Mouse (Mus musculus) heart, embryonic 16.5 days (tissue): ENCODE measurements around the gene Iqcd. TPM values are rescaled to one million over a fixed set of nuclear protein-coding genes. Genes with fewer than 3 reads are reported as not detected.

Source experiments
- ATAC-seq: fragments of 200-750 bp; cut with Nextera tagmentation; replicated peaks from 2 replicates; pipeline ENCODE4 v1.8.0; 2017; ENCODE audit warnings: moderate number of reproducible peaks; ENCODE audit not compliant: insufficient read depth, low FRiP score; ENCODE audit errors: extremely low read depth
- H3K27ac ChIP-seq: fragments of 300-500 bp; sonication (generic); 2 replicates; pipeline ENCODE4 v1.5.1; 2014; ENCODE audit warnings: mild to moderate bottlenecking, low read length, control low read depth, moderate library complexity
- H3K27me3 ChIP-seq: fragments of 300-500 bp; sonication (generic); 2 replicates; pipeline ENCODE4 v1.6.1; 2014; ENCODE audit warnings: low read length, mixed read lengths; ENCODE audit not compliant: control insufficient read depth, insufficient read depth
- H3K36me3 ChIP-seq: fragments of 300-500 bp; sonication (generic); 2 replicates; pipeline ENCODE4 v1.6.1; 2014; ENCODE audit not compliant: control insufficient read depth, insufficient read depth
- H3K4me1 ChIP-seq: fragments of 300-500 bp; sonication (generic); 2 replicates; pipeline ENCODE4 v1.6.1; 2014; ENCODE audit warnings: low read length, mixed read lengths; ENCODE audit not compliant: control insufficient read depth, insufficient read depth
- H3K4me2 ChIP-seq: fragments of 300-500 bp; sonication (generic); 2 replicates; pipeline ENCODE4 v1.6.1; 2014; ENCODE audit warnings: low read depth, mild to moderate bottlenecking, control low read depth, low read length
- H3K4me3 ChIP-seq: fragments of 300-500 bp; sonication (generic); 2 replicates; pipeline ENCODE4 v1.5.1; 2014; ENCODE audit warnings: mild to moderate bottlenecking, control low read depth, low read length
- H3K9ac ChIP-seq: fragments of 300-500 bp; sonication (generic); 2 replicates; pipeline ENCODE4 v1.6.1; 2014; ENCODE audit warnings: low read length, control low read depth
- H3K9me3 ChIP-seq: fragments of 300-500 bp; sonication (generic); replicated peaks from 2 replicates; pipeline ENCODE4 v1.6.1; 2016; ENCODE audit warnings: low read length; ENCODE audit not compliant: control insufficient read depth
- WGBS: fragments of 180-500 bp; shearing (Covaris S2); extraction: QIAGEN DNeasy Blood & Tissue Kit; methylation state at CpG from one replicate; pipeline ENCODE4 v1.1.7; 2014; 5-methylcytosine and 5-hydroxymethylcytosine counted together
- polyA plus RNA-seq: library from polyadenylated mRNA; unstranded; fragments of >200 nt; fragmentation: Nextera tagmentation; extraction: Ambion mirVana; gene quantifications from 2 replicates; pipeline ENCODE4 v1.2.1, GENCODE M21; 2015

The Iqcd gene
- polyA plus RNA-seq, 1 experiment from 2014 or later, result 0.42 TPM

GRCm38 (mm10) chr5:120640094-120640493 lies 51.3 kb downstream of the Iqcd start:
- Histone ChIP-seq H3K4me1 (peaks cover 4% of the 10 kb centered on the region; the same call in 1 of the 2 replicates), H3K27ac (no peak overlapping the region), H3K9ac (no peak overlapping the region), H3K4me3 (no peak overlapping the region), H3K9me3 (peaks cover 3% of the 10 kb centered on the region; the same call in 1 of the 2 replicates), H3K4me2 (no peak overlapping the region), H3K36me3 (no peaks in the 10 kb centered on the region), H3K27me3 (no peaks in the 10 kb centered on the region)
- ATAC-seq, result no peak
- 85% methylated on average over 7 of the region's 7 CpGs for WGBS

GRCm38 (mm10) chr5:120643365-120644085 lies 54.7 kb downstream of the Iqcd start:
- ATAC-seq, result 0 out of 2 replicates have a peak, but pooled peaks have one; percentile 11
- no peak overlapping the region for H3K4me3 ChIP-seq
- H3K27me3 ChIP-seq, result peaks cover 8% of the 10 kb centered on the region
- peaks cover 10% of the 10 kb centered on the region for H3K4me1 ChIP-seq
- H3K4me2 ChIP-seq, result no peak overlapping the region
- H3K27ac ChIP-seq, result no peak overlapping the region
- no peaks in the 10 kb centered on the region for H3K9me3 ChIP-seq
- no peaks in the 10 kb centered on the region for H3K36me3 ChIP-seq
- H3K9ac ChIP-seq, result no peak overlapping the region
- WGBS, result 41% methylated on average over 14 of the region's 14 CpGs

- H3K4me3 ChIP-seq, result no peak overlapping the region
- no peak overlapping the region for H3K9ac ChIP-seq
- WGBS, result 51% methylated on average over 3 of the region's 3 CpGs
- ATAC-seq, result no peak
- H3K27me3 ChIP-seq, result peaks cover 14% of the 10 kb centered on the region
- no peaks in the 10 kb centered on the region for H3K9me3 ChIP-seq
- no peaks in the 10 kb centered on the region for H3K36me3 ChIP-seq
- peaks cover 17% of the 10 kb centered on the region for H3K4me1 ChIP-seq
- H3K4me2 ChIP-seq, result no peak overlapping the region
- H3K27ac ChIP-seq, result no peak overlapping the region
These were observed 55.4 kb downstream of the Iqcd start for GRCm38 (mm10) chr5:120644227-120644626.

GRCm38 (mm10) chr5:120645851-120646250 lies 57.0 kb downstream of the Iqcd start:
- H3K4me3 ChIP-seq, result no peak overlapping the region
- no peak overlapping the region for H3K9ac ChIP-seq
- H3K4me2 ChIP-seq, result no peak overlapping the region
- ATAC-seq, result no peak
- H3K9me3 ChIP-seq, result no peaks in the 10 kb centered on the region
- peaks cover 18% of the 10 kb centered on the region for H3K4me1 ChIP-seq
- H3K27ac ChIP-seq, result no peak overlapping the region
- WGBS, result 43% methylated on average over 6 of the region's 6 CpGs
- peaks cover 28% of the 10 kb centered on the region for H3K27me3 ChIP-seq
- H3K36me3 ChIP-seq, result no peaks in the 10 kb centered on the region

- H3K27ac ChIP-seq, result no peak overlapping the region
- H3K36me3 ChIP-seq, result no peaks in the 10 kb centered on the region
- H3K9ac ChIP-seq, result no peak overlapping the region
- H3K4me3 ChIP-seq, result no peak overlapping the region
- WGBS, result 72% methylated on average over 4 of the region's 4 CpGs
- no peak overlapping the region for H3K4me2 ChIP-seq
- peaks cover 34% of the 10 kb centered on the region for H3K27me3 ChIP-seq
- peaks cover 18% of the 10 kb centered on the region for H3K4me1 ChIP-seq
- H3K9me3 ChIP-seq, result no peaks in the 10 kb centered on the region
- no peak for ATAC-seq
These were observed 58.5 kb downstream of the Iqcd start for GRCm38 (mm10) chr5:120647361-120647760.

GRCm38 (mm10) chr5:120647814-120648491 lies 59.1 kb downstream of the Iqcd start:
- 27% methylated on average over 12 of the region's 12 CpGs for WGBS
- H3K9me3 ChIP-seq, result no peaks in the 10 kb centered on the region

GRCm38 (mm10) chr5:120648569-120649373 lies 60.0 kb downstream of the Iqcd start, which contains the start of gene Rasal1:
TSS of gene Rasal1 (plus strand) at chr5:120648812.
- Histone ChIP-seq H3K27me3 (peaks cover 34% of the 10 kb centered on the region), H3K4me2 (peak within 1 kb of the TSS; percentile 63), H3K36me3 (no peaks in the 10 kb centered on the region), H3K27ac (no peak within 1 kb of the TSS; the same call in 1 of the 2 replicates), H3K4me3 (peak within 1 kb of the TSS; percentile 49), H3K4me1 (peaks cover 14% of the 10 kb centered on the region), H3K9ac (peak within 1 kb of the TSS; percentile 46), H3K9me3 (no peaks in the 10 kb centered on the region)
- peak; percentile 61 for ATAC-seq
- 0% methylated on average over 48 of the region's 53 CpGs for WGBS

More at GRCm38 (mm10) chr5:120647814-120648491, 59.1 kb downstream of the Iqcd start:
- peaks cover 18% of the 10 kb centered on the region for H3K4me1 ChIP-seq
- no peak for ATAC-seq
- H3K4me2 ChIP-seq, result peak overlapping the region; percentile 63
- no peak overlapping the region; the same call in 1 of the 2 replicates for H3K9ac ChIP-seq
- peaks cover 34% of the 10 kb centered on the region for H3K27me3 ChIP-seq
- no peaks in the 10 kb centered on the region for H3K36me3 ChIP-seq
- peak overlapping the region; percentile 49 for H3K4me3 ChIP-seq
- H3K27ac ChIP-seq, result no peak overlapping the region; the same call in 1 of the 2 replicates

- peaks cover 34% of the 10 kb centered on the region for H3K27me3 ChIP-seq
- H3K4me1 ChIP-seq, result peaks cover 14% of the 10 kb centered on the region
- H3K4me2 ChIP-seq, result peak overlapping the region; percentile 63
- no peaks in the 10 kb centered on the region for H3K36me3 ChIP-seq
- peak; percentile 23 for ATAC-seq
- no peak overlapping the region for H3K27ac ChIP-seq
- no peaks in the 10 kb centered on the region for H3K9me3 ChIP-seq
- H3K9ac ChIP-seq, result peak overlapping the region; percentile 38; the same call in 1 of the 2 replicates
- peak overlapping the region; percentile 49 for H3K4me3 ChIP-seq
- 5% methylated on average over 21 of the region's 21 CpGs for WGBS
These were observed 60.6 kb downstream of the Iqcd start for GRCm38 (mm10) chr5:120649374-120649933.
